Mouse (Mus musculus) ovary, postnatal 36 days (tissue): Measurements from ENCODE around the gene Gm20816.
"Not testable (repeated sequence)": the region's sequence is repeated elsewhere in the genome, so short reads cannot be mapped to it uniquely, and the experiment has no call there.

Experiments
- DNase-seq: peaks from one replicate; pipeline ENCODE4 v3.0.0; 2022; ENCODE audit warnings: low spot score, mixed read lengths

The Gm20816 gene

GRCm38 (mm10) chrY:68537655-68538054 is at the start of gene Gm20816:
Gm20816 (plus strand) TSS chrY:68537955.
- DNase-seq = not testable (repeated sequence)
